Mouse (Mus musculus) kidney, postnatal 4 days (tissue): Measurements from ENCODE around the gene Dio1.

Source experiments
- DNase-seq, 2 experiments: peaks; one replicate each; pipeline ENCODE4 v3.0.0; 2021; ENCODE audit warnings: mixed read lengths in 2 of 2

Dio1 gene

DNA sequence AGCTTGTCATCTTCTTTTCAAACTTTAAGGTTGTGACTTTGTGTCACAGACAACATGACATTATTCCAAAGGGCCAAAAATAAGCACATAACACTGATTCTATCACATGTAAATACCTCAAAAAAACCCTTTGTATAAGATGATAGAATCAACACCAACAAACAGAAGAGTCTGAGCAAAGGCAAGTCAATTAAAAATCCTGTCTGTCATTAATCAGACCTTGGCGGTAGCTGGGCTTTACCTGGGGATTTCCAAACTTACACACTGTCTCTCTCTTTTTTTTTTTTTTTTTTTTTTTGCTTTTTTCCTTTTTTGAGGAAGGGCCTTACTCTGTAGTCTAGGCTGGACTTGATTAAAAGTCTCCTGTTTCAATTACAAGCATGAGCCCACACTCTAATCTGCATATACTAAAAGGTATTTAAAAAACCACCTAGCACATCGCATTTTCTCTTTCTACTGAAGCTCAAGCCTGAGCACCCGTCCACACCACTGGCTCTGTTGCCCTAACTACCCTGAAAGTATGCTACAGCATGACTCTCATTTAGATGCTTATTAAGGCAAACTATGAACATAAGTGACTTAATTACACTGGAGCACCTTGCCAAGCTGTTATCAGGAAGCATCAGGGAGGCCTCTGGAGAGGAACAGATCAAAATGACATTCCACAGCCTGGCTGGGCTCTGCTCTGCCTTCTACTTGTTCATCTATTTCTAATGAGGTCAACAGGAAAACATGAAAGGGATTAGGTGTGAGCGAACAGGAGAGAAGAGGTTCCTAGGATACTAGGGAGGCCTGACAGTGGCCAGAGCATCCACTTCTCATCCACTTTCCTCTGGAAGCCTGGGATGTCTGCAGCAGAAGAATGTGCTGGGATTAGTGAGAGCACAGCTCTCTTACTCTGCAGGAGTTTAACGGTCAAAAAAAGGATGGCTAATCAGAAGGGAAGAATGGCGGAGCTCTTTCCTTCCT is 63.3 kb downstream of the Dio1 start:
- DNase-seq, result peak in 1 of 2 experiments; percentile 12
